Mouse (Mus musculus): ENCODE data around the gene Adam11. TPM values are rescaled to one million over a fixed set of nuclear protein-coding genes. Genes with fewer than 3 reads are reported as not detected.

The Adam11 gene
- polyA plus RNA-seq, 1 experiment, result 30.2 TPM

- Histone ChIP-seq H3K27me3 (ENCODE audit: control insufficient read depth, insufficient read depth, low read length) (no peaks in the 10 kb centered on the region), H3K4me3 (ENCODE audit: control insufficient read depth, insufficient read depth, low read length) (no peak overlapping the region), H3K27ac (ENCODE audit: control insufficient read depth, insufficient read depth, low read length) (no peak overlapping the region), H3K36me3 (ENCODE audit: control insufficient read depth, insufficient read depth, low read length) (no peaks in the 10 kb centered on the region), H3K4me1 (replicated peaks; ENCODE audit: control insufficient read depth, insufficient read depth, low read length) (no peaks in the 10 kb centered on the region)
- WGBS, result 59% methylated on average over 14 of the region's 14 CpGs
- TF ChIP-seq CTCF (IDR thresholded peaks at IDR 0.05; ENCODE audit: borderline replicate concordance, control insufficient read depth, extremely low read depth, insufficient read depth, low read length, poor library complexity) (no peak), POLR2A (IDR thresholded peaks at IDR 0.05; ENCODE audit: control insufficient read depth, extremely low read depth, insufficient read depth, low read length, poor library complexity) (no peak)
- DNase-seq, result no peak
Observed at GRCm38 (mm10) chr11:102791682-102792445, 30.6 kb downstream of the Adam11 start.

- Histone ChIP-seq H3K4me1 (replicated peaks; ENCODE audit: control insufficient read depth, insufficient read depth, low read length) (no peaks in the 10 kb centered on the region), H3K36me3 (ENCODE audit: control insufficient read depth, insufficient read depth, low read length) (no peaks in the 10 kb centered on the region), H3K27me3 (ENCODE audit: control insufficient read depth, insufficient read depth, low read length) (no peaks in the 10 kb centered on the region), H3K27ac (ENCODE audit: control insufficient read depth, insufficient read depth, low read length) (no peak overlapping the region), H3K4me3 (ENCODE audit: control insufficient read depth, insufficient read depth, low read length) (no peak overlapping the region)
- no peak for DNase-seq
- TF ChIP-seq CTCF (IDR thresholded peaks at IDR 0.05; ENCODE audit: borderline replicate concordance, control insufficient read depth, extremely low read depth, insufficient read depth, low read length, poor library complexity) (no peak), POLR2A (IDR thresholded peaks at IDR 0.05; ENCODE audit: control insufficient read depth, extremely low read depth, insufficient read depth, low read length, poor library complexity) (no peak)
- WGBS, result 80% methylated on average over 8 of the region's 8 CpGs
Observed at GRCm38 (mm10) chr11:102794157-102794556, 32.9 kb downstream of the Adam11 start.

GRCm38 (mm10) chr11:102803453-102803852, 42.2 kb downstream of the Adam11 start:
- Histone ChIP-seq H3K4me1 (replicated peaks; ENCODE audit: control insufficient read depth, insufficient read depth, low read length) (no peaks in the 10 kb centered on the region), H3K4me3 (ENCODE audit: control insufficient read depth, insufficient read depth, low read length) (no peak overlapping the region), H3K27ac (ENCODE audit: control insufficient read depth, insufficient read depth, low read length) (no peak overlapping the region), H3K36me3 (ENCODE audit: control insufficient read depth, insufficient read depth, low read length) (no peaks in the 10 kb centered on the region), H3K27me3 (ENCODE audit: control insufficient read depth, insufficient read depth, low read length) (0 out of 2 replicates have a peak, but pooled peaks cover 2% of the 10 kb centered on the region)
- TF ChIP-seq CTCF (IDR thresholded peaks at IDR 0.05; ENCODE audit: borderline replicate concordance, control insufficient read depth, extremely low read depth, insufficient read depth, low read length, poor library complexity) (no peak), POLR2A (IDR thresholded peaks at IDR 0.05; ENCODE audit: control insufficient read depth, extremely low read depth, insufficient read depth, low read length, poor library complexity) (no peak)
- no peak for DNase-seq
- 74% methylated on average over 5 of the region's 5 CpGs for WGBS

- Histone ChIP-seq H3K36me3 (ENCODE audit: control insufficient read depth, insufficient read depth, low read length) (no peaks in the 10 kb centered on the region), H3K4me3 (ENCODE audit: control insufficient read depth, insufficient read depth, low read length) (no peak overlapping the region), H3K27ac (ENCODE audit: control insufficient read depth, insufficient read depth, low read length) (no peak overlapping the region), H3K4me1 (replicated peaks; ENCODE audit: control insufficient read depth, insufficient read depth, low read length) (no peaks in the 10 kb centered on the region), H3K27me3 (ENCODE audit: control insufficient read depth, insufficient read depth, low read length) (0 out of 2 replicates have a peak, but pooled peaks cover 4% of the 10 kb centered on the region)
- TF ChIP-seq POLR2A (IDR thresholded peaks at IDR 0.05; ENCODE audit: control insufficient read depth, extremely low read depth, insufficient read depth, low read length, poor library complexity) (no peak), CTCF (IDR thresholded peaks at IDR 0.05; ENCODE audit: borderline replicate concordance, control insufficient read depth, extremely low read depth, insufficient read depth, low read length, poor library complexity) (no peak)
- DNase-seq, result no peak
- WGBS, result 6% methylated on average over 5 of the region's 5 CpGs
Observed at GRCm38 (mm10) chr11:102808246-102808645, 47.0 kb downstream of the Adam11 start.

GRCm38 (mm10) chr11:102810721-102811485, 49.7 kb downstream of the Adam11 start:
- no peak for DNase-seq
- Histone ChIP-seq H3K27me3 (ENCODE audit: control insufficient read depth, insufficient read depth, low read length) (peaks cover 5% of the 10 kb centered on the region; the same call in 1 of the 2 replicates), H3K4me1 (replicated peaks; ENCODE audit: control insufficient read depth, insufficient read depth, low read length) (no peaks in the 10 kb centered on the region), H3K27ac (ENCODE audit: control insufficient read depth, insufficient read depth, low read length) (no peak overlapping the region), H3K4me3 (ENCODE audit: control insufficient read depth, insufficient read depth, low read length) (no peak overlapping the region), H3K36me3 (ENCODE audit: control insufficient read depth, insufficient read depth, low read length) (no peaks in the 10 kb centered on the region)
- TF ChIP-seq POLR2A (IDR thresholded peaks at IDR 0.05; ENCODE audit: control insufficient read depth, extremely low read depth, insufficient read depth, low read length, poor library complexity), result no peak
- TF ChIP-seq CTCF (IDR thresholded peaks at IDR 0.05; ENCODE audit: borderline replicate concordance, control insufficient read depth, extremely low read depth, insufficient read depth, low read length, poor library complexity), result no peak
- 71% methylated on average over 4 of the region's 4 CpGs for WGBS

GRCm38 (mm10) chr11:102814881-102815280, 53.6 kb downstream of the Adam11 start:
- TF ChIP-seq CTCF (IDR thresholded peaks at IDR 0.05; ENCODE audit: borderline replicate concordance, control insufficient read depth, extremely low read depth, insufficient read depth, low read length, poor library complexity) (no peak), POLR2A (IDR thresholded peaks at IDR 0.05; ENCODE audit: control insufficient read depth, extremely low read depth, insufficient read depth, low read length, poor library complexity) (no peak)

More at GRCm38 (mm10) chr11:102814881-102815280, 53.6 kb downstream of the Adam11 start:
- peaks cover 6% of the 10 kb centered on the region for H3K4me1 ChIP-seq (replicated peaks; ENCODE audit: control insufficient read depth, insufficient read depth, low read length)
- no peaks in the 10 kb centered on the region for H3K36me3 ChIP-seq (ENCODE audit: control insufficient read depth, insufficient read depth, low read length)
- H3K4me3 ChIP-seq (ENCODE audit: control insufficient read depth, insufficient read depth, low read length), result no peak overlapping the region
- no peak for DNase-seq
- H3K27ac ChIP-seq (ENCODE audit: control insufficient read depth, insufficient read depth, low read length), result no peak overlapping the region
- peaks cover 17% of the 10 kb centered on the region for H3K27me3 ChIP-seq (ENCODE audit: control insufficient read depth, insufficient read depth, low read length)

Data from thymus, adult 2 months (tissue).